Mouse (Mus musculus) limb, embryonic 15.5 days (tissue): Measurements from ENCODE around the gene Mup13. TPM values are rescaled to one million over a fixed set of nuclear protein-coding genes. Genes with fewer than 3 reads are reported as not detected.
"Not testable (repeated sequence)": the region's sequence is repeated elsewhere in the genome, so short reads cannot be mapped to it uniquely, and the experiment has no call there.

Source experiments
- ATAC-seq: fragments of 200-750 bp; cut with Nextera tagmentation; 2 replicates; pipeline ENCODE4 v1.8.0; 2017; ENCODE audit warnings: low read depth, moderate TSS enrichment; ENCODE audit not compliant: insufficient number of reproducible peaks, low FRiP score, low TSS enrichment
- H3K27ac ChIP-seq: fragments of 300-500 bp; sonication (generic); 2 replicates; pipeline ENCODE4 v1.5.1; 2015; ENCODE audit warnings: moderate library complexity, mild to moderate bottlenecking, inconsistent platforms
- H3K27me3 ChIP-seq: fragments of 300-500 bp; sonication (generic); 2 replicates; pipeline ENCODE4 v1.6.1; 2015; ENCODE audit warnings: inconsistent platforms
- H3K36me3 ChIP-seq: fragments of 300-500 bp; sonication (generic); 2 replicates; pipeline ENCODE4 v1.6.1; 2015; ENCODE audit warnings: inconsistent platforms
- H3K4me1 ChIP-seq: fragments of 300-500 bp; sonication (generic); 2 replicates; pipeline ENCODE4 v1.6.1; 2015; ENCODE audit warnings: inconsistent platforms
- H3K4me2 ChIP-seq: fragments of 300-500 bp; sonication (generic); 2 replicates; pipeline ENCODE4 v1.6.1; 2015; ENCODE audit warnings: mild to moderate bottlenecking, inconsistent platforms
- H3K4me3 ChIP-seq: fragments of 300-500 bp; sonication (generic); 2 replicates; pipeline ENCODE4 v1.5.1; 2015; ENCODE audit warnings: mild to moderate bottlenecking, inconsistent platforms
- H3K9ac ChIP-seq: fragments of 300-500 bp; sonication (generic); 2 replicates; pipeline ENCODE4 v1.6.1; 2015; ENCODE audit warnings: inconsistent platforms
- H3K9me3 ChIP-seq: fragments of 300-500 bp; sonication (generic); 2 replicates; pipeline ENCODE4 v1.6.1; 2016; ENCODE audit warnings: inconsistent platforms
- WGBS: fragments of 180-500 bp; shearing (Covaris S2); methylation state at CpG from one replicate; pipeline ENCODE4 v1.1.7; 2015; 5-methylcytosine and 5-hydroxymethylcytosine counted together
- polyA plus RNA-seq: library from polyadenylated mRNA; unstranded; fragments of >200 nt; fragmentation: Nextera tagmentation; extraction: Ambion mirVana; gene quantifications from 2 replicates; pipeline ENCODE4 v1.2.1, GENCODE M21; 2015

Gene Mup13
- polyA plus RNA-seq = 0.28 and 0.55 TPM in 2 replicates

DNA sequence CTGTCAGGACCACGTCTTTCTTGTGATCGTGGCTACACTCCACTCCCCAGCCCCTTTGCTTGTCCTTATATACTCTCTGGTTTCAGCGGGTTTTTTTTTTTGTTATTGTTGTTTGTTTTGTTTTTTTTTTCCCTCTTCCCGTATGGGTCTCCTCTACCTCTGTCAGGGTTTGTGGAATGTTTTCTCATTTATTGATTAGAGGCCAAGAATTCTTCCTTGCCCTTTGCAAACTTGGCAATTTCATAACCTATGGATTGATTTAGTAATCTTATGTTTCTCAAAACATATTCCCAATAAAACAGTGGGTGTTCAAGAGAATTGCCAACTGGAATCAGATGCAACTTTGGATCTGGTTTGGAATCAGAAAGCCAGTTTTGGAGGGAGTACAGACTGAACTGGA is at the start of gene Mup13:
Gene Mup13, minus strand, starts transcription at position 101 of the 400 bp plus-strand sequence.
- H3K4me3 ChIP-seq, ATAC-seq: not testable (repeated sequence)

More for the DNA sequence above, at the start of gene Mup13:
- H3K36me3 ChIP-seq, H3K9ac ChIP-seq, H3K4me1 ChIP-seq, H3K4me2 ChIP-seq, H3K27ac ChIP-seq, H3K9me3 ChIP-seq, H3K27me3 ChIP-seq: not testable (repeated sequence)
- 65% methylated on average over 4 of the region's 4 CpGs for WGBS

Other genes with a start within 250 kb of the Mup13 start
- gene Mup14, start 75.7 kb upstream of the Mup13 start, polyA plus RNA-seq = 1.0 and 1.1 TPM in 2 replicates
- 4.0 and 5.3 TPM in 2 replicates for gene Mup15, start 211.5 kb upstream of the Mup13 start, polyA plus RNA-seq